Mouse (Mus musculus): Measurements from ENCODE around the gene Dlec1.

The Dlec1 gene

DNA sequence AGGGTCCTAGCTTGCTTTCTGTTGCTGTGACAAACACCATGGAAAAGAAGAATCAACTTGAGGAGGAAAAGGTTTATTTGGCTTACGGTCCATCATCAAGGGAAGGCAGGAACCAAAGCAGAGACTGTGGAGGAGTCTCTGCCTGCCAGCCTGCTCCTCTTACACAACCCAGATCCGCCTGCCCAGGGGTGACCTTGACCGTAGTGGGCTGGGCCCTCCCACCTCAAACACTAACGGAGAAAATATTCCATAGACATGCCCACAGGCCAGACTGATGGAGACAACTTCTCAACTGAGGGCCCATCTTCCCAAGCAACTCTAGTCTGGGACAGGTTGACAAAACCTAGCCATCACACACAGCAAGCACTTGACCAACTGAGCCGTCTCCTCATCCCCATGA is 39.8 kb downstream of the Dlec1 start:
- DNase-seq (ENCODE audit: low spot score), result no peak

DNA sequence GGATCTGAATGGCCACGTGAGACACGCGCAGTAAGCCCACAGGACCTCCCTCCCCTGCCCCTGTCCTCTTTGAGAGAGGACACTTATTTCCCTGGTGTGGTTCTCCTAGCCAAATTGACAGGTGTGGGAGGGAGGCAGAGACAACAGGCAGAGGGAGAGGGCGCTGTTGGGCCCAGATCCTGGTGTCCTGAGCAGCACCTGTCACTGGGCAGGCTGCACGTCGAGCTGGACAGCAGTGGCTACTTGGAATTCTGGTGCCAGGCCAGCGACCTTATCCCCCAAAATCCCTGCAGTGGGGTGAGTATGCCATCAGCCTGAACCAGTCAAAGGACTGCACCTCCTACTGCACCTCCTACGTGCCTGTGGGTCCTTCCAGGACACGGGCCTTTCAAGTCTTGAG is 41.1 kb downstream of the Dlec1 start:
- no peak for DNase-seq (ENCODE audit: low spot score)

DNA sequence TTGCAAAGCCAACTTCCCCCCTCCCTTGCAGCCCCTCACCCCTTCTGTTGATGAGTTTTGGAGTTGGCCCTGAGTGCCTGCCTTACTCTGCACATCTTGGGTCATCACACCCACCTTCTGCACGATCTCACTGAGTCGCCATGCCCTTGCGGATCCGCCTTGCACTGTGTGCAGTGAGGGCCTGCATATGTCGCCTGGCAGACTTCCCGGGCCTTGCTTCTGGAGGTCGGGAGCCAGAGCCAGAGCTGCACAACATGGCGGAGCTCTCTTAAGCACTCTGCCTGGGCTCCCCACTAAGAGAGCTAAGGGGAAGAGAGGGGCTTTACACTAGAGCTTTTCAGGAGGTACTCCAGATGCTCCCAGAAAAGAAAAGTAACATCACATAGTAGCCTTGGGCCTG is 42.4 kb downstream of the Dlec1 start:
- DNase-seq (ENCODE audit: low spot score), result no peak

DNA sequence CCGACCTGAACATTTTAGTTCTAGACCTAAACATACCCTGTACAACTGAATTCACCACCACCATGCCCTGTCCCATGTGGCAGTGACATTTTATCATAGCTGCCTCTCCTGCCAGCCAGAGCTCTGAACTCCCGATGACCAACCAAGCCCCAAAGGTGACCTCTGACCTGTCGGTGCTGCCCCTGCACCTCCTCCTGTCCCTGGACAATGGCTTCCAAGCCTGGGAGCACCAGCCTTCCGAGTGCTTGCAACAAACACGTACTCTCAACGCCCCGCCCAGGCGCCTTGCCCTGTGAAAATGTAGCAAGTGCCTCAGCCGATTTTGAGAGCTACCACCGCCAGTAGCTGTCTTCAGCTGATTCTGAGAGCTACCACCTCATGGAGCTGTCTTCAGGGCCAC is 42.9 kb downstream of the Dlec1 start:
- DNase-seq (ENCODE audit: low spot score), result no peak

DNA sequence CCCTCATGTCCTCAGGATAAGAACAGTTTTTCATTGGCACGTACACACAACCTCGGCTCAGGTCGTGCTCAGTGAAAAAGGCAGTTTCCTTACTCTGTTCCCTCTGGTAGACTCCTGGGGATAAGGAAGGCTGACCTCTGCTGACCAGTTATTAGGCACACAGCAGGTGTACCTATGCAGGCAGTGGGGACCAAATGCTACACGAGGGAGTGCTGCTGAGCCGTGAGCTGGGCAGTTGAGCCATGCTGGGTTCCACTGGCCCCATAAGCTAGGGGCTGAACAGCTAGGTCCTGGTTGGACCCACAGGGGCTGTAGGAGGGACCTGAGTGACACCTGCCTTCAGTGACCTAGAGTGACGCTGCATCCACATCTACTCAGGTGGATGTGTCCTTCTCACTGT is 43.4 kb downstream of the Dlec1 start:
- no peak for DNase-seq (ENCODE audit: low spot score)

DNA sequence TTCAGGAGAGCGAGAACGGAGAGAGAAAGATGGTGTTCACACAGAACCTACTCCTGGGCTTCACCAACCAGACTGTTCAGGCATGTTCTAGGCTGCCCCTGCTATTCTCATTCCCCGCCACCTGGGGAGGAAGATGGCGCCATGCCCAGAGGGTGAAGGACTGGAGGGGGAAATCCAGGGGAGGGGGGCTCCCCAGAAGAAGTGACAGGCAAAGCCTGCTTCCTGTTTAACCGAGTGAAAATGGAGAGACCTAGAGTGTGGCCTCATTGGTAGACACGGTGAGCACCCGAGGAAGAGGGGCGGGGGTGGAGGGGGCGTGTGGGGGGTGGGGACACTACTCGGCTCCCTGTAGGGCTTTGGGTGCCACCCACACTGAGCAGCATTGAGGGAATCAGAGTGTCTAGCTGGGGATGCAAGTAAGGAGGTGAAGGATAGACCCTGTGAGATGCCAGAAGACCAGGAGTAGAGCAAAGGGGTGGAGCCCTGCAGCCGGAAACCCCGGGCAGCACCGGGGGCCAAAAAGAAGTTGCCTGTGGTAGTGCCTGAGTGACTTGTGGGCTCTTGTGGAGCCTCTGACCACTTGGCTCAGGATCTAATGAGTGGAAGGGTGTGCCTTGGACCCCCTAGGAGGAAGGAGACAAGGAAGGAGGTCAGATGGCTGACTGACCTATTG is 44.0 kb downstream of the Dlec1 start:
- no peak for DNase-seq (ENCODE audit: low spot score)

DNA sequence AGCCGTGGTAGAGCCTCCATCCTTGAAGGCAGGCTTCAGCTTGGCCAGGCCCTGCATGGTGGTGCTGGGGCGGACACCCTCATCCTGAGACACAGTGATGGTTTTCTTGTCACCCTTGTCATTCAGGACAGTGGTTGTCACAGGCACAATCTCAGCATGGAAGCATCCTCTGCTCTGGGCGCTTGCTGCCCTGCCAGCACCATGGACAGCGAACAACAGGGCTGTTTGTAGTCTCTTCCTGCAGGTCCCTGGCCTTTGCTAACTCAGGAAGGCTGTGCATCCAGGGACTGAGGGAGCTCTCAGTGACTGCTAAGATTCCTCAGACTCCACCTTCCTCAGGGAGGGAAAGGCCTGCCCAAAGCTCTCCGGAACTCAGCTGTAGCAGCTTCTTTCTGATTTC is 47.3 kb downstream of the Dlec1 start:
- peak; percentile 70 for DNase-seq (ENCODE audit: low spot score)

DNA sequence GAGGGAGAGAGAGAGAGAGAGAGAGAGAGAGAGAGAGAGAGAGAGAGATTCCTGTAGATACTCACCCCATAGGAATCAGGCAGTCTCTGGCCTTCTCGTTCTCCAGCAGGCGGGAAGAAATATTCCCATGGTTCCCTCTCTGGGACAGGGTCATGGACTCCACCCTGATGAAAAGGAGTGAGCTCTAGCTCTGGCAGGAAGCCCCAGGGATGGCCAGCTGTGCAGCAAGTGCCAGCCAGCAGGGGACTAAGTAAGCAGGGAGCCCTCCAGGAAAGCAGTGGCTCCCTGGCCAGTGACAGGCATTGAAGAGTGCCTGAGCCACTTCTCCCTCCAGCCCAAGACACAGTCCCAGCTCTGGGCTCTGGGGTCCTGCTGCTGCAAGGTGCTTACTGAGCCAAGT is 49.5 kb downstream of the Dlec1 start:
- no peak for DNase-seq (ENCODE audit: low spot score)

DNA sequence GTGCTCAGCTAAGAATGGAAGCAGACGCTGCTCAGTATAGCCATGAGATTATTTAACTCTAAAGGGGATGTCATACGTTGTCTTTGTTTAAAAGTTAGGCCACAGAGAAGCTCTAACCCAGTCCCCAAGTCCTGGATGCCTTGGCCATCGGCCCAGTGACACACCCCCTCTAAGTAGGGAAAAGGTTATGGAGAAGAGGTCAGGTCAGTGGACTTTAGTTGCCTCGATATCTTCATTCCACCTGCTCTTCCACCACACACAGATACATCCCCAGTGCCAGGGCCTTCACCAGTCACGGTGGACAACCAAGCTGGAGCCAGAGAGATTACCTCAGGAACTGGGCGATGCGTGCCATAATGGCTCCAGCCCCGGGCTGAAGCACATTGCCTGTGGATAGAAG is 53.1 kb downstream of the Dlec1 start:
- DNase-seq (ENCODE audit: low spot score), result no peak

DNA sequence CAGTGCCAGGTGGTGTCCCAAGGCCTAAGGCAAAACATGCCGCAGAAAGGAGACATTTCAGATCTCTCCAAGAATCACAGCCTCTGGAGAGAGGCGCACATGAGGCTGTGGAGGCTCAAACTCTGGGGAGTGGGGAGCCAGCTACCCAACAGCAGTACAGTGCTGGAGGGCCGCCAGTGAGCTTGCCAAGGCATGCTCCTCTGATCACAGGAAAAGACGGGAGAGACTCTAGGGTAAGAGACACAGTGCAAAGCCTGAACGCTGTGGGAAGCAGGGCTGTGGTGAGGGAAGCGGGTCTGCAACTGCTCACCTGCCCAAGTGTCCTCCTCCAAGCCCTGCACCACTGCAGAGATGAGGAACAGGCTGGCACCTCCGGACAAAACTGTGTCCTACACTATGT is 53.5 kb downstream of the Dlec1 start:
- no peak for DNase-seq (ENCODE audit: low spot score)

DNA sequence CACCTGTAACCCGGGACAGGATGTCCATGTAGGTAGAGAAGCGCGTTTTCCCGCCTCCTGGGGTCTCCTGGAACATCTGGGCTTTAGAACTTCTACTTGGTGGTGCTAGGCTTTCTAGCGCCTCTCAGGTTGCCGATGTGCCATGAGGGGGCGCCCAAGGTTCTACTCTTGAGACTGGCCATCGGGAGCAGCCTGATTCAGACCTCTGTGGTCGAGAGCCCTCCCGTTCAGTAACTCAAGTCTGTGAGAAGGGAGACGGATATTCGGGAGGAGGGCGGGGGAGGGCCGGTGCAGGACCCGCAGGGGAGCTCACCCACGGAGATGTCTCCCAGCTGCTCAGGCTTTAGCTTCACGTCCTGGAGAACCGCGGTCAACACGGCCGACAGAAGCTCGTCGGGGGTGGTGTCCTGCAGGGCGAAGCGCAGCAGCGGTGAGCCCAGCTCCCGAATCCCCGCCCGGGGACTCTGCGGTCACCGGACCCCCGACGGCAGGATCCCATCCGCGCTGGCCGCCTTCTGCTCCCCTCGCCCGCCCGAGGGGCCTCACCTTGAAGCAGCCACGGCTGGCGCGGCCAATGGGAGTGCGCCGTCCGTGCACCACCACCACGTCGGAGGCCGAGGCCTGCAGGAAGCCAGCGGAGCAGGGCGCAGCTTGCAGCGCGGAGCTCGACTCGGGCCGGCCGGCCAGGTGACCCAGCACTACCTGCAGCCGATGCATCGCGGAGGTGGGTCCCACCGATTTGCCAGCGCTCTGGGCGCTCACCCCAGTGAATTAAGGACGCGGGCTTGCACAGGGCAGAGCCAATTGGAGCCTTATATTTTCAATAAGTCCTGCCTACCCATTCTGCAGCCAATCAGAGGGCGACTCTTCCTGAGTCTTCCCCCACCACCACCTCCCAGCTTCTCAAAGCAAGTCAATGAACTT is 54.3 kb downstream of the Dlec1 start, which contains the start of gene Acaa1b:
Gene Acaa1b (minus strand): TSS at position 816 of the 924 bp plus-strand sequence.
- peak; percentile 83 for DNase-seq (ENCODE audit: low spot score)

DNA sequence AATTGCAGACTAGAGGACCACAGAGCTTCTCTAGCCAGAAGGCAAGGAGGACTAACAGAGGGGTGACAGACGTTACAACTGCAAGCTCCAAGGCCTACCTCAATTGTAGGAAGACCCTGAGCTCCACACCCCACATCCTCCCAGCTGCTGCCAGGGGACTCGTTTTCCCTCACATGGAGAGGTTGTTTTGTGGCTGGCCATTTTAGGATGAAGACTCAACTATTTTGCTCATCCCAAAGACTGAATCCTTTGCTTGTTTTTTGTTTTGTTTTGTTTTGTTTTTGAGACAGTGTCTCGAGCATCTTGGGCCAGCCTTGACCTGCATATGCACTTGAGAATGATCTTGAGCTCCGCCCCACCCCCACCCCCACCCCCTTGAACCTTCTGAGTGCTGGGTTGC is 56.6 kb downstream of the Dlec1 start, which contains the start of gene Gm47289:
Gene Gm47289 (plus strand): TSS at position 301 of the 400 bp plus-strand sequence.
- DNase-seq (ENCODE audit: low spot score), result no peak

DNA sequence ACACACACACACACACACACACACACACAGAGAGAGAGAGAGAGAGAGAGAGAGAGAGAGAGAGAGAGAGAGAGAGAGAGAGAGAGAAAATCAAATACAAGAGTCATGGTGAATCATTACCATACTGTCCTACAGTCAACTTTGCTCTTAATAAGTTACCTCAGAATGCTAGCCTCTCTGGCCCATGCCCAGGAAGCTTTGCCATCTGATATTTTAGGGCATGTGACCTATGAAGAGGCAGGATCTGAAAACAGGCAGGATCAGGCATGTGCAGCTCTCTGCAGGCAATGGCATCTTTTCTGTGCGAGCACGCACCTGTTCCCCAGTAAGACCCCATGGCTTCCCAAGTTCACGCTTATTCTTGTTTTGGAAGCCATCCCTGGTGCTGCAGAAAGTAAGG is 58.4 kb downstream of the Dlec1 start:
- DNase-seq (ENCODE audit: low spot score), result no peak

DNA sequence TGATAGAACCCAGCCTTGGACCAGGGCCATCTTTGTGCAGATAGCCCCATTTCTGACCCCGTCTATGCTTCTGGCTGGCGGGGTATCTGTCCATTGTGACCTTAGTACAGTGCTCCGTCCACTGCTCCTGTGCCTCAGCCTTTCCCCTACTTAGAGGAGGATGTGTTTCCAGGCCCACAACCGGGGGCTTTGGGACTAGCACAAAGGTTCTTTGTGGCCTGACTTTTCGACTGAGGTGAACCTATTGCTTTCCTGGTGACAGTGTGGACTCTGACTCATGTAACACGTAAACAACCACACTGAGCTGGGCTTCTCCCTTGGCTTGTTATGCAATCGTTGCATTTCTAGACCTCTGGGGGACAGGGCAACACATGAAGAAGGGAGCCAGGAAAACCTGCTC is 62.5 kb downstream of the Dlec1 start:
- DNase-seq (ENCODE audit: low spot score), result peak; percentile 59

DNA sequence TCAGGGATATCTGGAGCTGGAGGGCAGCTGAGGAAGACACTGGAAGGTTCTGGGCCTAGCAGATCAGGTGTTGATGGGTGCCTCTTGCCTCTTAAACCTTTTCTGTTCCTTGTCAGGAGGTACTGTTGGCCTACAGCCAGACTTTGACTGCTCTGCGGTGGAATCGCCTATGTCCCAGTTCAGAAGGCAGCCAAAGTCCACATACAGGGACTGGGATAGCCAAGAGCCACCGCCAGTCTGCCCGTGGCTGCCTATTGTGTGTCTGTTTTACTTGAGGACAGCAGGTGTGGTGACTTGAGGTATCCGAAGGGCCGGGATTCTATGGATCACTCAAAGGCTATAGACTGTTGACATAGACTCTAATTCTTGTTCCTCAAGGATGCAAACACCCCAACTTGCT is 63.3 kb downstream of the Dlec1 start:
- DNase-seq (ENCODE audit: low spot score), result no peak

DNA sequence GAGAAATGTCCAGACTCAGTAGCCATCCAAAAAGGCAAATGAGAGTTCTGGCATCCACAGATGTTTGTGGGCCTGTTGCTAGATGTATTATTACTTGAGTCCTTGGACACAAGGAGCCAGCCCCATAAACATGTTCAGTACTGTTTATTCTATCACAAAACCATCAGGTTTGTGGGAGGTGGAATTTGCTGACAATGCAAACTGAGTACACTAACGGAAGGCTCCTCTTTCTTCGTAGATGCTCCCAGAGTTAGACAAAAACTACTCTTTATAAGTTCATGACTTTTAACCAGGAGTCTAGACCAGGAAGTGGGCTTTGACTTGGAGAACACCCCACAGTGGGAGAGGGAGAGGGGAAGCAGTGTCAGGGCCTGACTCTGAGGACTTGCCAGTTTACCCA is 65.3 kb downstream of the Dlec1 start:
- DNase-seq (ENCODE audit: low spot score), result no peak

DNA sequence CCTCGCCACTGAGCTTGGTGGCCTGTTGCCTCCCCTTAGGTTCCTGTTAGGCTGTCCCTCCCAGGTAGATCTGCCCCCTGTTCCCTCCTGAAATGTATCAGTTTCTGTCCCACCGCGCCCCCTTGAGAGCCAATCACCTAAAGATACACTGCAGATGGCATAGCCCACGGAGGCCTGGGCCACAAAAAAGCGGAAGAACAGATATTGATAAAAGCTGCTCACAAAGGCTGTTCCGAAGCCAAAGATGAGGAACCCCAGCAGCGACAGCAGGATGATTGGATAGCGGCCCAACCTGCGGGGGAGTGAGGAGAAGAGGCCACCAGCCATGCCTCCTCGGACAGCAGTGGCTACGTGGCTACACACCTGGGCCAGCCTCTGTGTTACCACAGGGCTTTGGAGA is 77.0 kb downstream of the Dlec1 start:
- no peak for DNase-seq (ENCODE audit: low spot score)

DNA sequence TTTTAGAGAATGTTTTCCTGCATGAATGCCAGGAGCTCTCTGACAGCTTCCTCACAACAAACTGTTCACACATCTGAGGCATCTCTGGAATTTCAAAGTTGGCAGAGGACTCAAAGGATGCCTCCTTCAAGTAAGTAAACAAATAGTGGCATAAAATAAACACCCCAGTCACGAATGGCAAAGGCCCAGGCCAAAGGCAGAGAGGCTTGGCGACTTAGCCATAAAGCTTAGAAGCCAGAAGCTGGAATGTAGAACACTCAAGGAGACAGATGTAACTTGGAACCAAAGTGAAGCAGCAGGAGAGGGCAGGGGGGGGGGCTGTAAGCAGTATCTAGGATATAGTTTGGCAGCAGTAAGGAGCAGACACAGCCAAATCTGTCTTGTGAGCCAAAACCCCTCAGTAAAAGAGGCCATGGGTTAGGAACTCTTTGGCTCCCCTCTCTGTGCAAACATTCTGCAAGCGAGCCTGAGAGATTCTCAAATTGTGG is 79.0 kb downstream of the Dlec1 start:
- DNase-seq (ENCODE audit: low spot score), result peak; percentile 26

DNA sequence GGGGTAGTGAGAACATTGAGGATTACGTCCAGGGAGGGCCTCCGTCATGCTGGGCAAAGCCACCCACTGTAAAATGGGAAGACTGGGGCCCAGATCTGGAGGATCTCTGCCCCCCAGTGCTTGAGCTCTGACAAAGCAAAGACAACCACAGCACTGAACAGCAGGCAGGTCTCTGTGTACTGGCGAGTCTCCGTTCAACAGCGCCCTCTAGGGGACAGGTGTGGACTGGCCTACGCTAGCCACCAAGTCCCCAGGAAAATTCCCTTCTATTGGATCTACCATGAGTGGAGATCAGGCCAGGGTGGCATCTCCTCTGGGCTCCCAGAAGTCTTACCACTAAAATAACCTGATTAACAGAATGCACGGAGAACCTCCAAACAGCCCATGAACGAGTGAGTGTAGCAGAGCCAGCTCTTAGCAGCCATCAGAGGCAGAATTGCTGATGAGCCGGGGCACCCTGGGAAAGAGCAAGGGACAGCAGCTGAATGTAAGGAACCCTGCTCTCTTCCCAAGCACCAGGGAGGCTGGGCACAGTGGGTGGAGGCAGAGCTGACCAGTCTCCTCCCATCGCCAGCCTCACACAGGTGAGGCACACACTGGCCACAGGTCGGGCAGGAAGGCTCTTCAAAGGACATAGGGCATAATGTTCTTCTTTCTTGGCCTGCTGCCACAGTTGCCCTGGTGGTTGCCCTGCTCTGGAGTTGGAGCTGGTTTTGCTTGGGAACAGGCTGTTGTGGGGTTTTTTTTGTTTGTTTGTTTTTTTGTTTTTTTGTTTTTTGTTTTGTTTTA is 90.1 kb downstream of the Dlec1 start:
- DNase-seq (ENCODE audit: low spot score), result peak; percentile 63
